Mouse (Mus musculus): ENCODE data around the gene Sorbs1.

Gene Sorbs1

DNA sequence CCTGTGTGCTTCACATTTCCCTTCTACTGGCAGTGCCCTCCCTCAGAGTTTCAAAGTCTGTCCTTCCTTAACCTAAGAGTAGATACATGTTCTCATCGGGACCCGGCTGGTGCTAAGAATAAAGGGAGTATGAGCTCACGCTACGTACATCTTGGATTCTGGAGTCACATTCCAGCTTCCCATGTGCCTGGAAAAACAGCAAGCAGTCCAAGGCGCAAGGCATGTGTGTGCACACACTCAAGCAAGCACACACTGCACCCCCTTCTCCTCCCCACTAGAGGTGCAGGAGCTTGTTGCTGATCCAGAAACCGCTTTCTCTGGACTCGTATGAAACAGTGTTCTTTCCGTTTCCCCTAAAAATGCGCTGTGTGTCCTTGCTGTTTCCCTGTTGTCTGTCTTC, 210.7 kb downstream of the Sorbs1 start:
- DNase-seq (ENCODE audit: low read depth, low spot score) = no peak

DNA sequence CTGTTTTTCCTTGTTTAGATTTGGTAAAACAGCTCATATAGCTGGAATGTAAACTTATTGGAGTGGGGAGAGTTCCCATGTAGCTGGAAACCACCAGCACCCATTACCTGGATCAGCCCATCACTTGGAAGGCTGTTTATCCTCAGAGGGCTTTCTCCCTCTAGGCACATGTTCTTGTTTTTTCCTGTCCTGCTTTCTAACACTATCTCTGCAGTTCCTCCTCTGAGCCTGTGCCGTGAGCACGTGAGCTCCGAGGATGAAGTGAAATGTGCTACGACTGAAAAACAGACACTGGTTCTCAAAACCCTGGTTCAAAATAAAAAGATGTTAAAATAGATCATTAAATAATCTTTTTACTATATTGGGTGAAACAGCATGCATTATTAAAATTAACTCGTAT, 211.1 kb downstream of the Sorbs1 start:
- no peak for DNase-seq (ENCODE audit: low read depth, low spot score)

DNA sequence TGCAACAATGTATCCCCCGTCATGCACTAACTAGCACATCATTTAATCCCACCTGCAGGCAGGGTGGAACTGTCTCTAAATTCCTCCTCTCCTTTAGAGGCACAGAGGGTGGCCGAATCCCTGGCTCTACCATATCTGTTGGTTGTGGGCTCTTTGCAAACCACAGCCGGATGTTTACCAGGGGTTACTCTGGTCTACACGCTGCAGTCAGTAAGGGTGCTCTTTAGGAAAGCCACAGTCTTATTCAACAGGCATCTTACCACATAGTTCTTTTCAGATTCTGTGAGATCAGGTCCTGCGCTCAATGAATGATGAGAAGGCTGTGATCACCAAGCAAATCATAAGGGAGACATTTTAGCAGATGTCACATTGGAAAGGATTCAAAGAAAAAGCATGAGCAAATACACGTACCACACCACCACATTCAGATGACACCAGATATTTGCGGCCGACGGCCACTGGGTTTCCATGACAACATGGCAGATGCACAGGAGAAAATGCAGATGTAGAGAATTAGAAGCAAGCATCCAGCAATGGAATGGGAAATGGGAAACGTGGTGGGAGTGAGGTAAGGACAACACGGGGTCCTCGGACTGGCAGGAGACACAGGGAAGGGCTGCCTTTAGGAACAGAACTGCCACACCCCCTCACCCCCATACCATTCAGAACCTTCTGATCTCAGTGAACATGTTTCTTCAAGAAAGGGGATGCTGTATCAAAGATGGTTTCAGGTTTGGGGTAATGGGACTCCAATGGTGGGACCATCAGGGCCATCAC, 213.4 kb downstream of the Sorbs1 start:
- DNase-seq (ENCODE audit: low read depth, low spot score) = no peak

DNA sequence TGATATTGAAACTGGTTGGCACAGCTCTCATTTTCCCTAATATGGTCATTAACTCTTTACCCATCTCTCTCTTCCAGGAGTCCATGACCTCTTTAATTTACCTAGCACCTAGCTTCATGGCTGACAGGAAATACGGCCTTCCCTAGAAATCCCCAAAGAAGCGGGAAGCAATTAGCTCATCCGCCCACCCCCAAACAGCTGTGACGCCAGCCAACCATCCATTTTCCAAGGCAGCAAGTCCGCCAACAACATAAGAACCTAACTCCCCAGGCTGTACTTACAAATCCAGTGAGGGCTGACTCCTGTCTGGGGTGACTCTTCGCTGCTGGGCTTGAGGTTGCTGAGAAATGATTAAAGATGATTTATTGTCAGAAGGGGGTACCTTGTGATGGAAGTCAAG, 214.4 kb downstream of the Sorbs1 start:
- no peak for DNase-seq (ENCODE audit: low read depth, low spot score)

DNA sequence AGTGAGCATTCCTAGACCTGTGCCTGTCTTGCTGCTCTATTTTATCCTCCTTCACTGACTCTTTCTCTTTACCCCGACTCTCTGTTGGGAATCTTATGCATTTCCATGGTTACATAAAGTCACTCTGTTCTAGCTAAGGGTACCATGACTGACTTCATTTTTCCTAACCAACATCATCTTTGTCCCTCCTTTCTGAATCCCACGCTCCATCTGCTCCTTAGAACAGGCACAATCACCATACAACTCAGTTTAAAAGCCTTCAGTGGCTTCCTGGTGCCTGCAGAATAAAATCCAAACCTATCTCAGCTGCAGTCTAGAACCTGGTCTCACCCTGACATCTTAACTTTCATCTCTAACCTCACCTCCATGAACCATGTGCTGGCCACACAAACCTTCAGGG, 215.0 kb downstream of the Sorbs1 start:
- no peak for DNase-seq (ENCODE audit: low read depth, low spot score)

DNA sequence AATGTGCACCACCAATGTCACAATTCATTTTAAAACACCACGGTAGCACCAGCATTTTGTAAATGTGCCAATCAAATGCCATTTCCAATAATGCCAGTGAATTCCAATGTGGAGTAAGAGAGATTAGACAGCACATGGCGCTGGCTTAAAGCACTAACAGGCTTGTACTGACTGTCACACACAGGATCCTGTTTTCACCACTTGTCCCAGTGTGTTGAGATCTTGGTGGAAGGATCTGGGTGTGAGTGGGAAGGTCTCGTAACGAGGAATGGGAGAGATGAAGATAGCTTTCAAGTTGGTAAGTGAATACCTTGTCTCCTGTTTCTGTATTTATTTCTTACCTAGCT, 215.8 kb downstream of the Sorbs1 start:
- DNase-seq (ENCODE audit: low read depth, low spot score) = no peak

DNA sequence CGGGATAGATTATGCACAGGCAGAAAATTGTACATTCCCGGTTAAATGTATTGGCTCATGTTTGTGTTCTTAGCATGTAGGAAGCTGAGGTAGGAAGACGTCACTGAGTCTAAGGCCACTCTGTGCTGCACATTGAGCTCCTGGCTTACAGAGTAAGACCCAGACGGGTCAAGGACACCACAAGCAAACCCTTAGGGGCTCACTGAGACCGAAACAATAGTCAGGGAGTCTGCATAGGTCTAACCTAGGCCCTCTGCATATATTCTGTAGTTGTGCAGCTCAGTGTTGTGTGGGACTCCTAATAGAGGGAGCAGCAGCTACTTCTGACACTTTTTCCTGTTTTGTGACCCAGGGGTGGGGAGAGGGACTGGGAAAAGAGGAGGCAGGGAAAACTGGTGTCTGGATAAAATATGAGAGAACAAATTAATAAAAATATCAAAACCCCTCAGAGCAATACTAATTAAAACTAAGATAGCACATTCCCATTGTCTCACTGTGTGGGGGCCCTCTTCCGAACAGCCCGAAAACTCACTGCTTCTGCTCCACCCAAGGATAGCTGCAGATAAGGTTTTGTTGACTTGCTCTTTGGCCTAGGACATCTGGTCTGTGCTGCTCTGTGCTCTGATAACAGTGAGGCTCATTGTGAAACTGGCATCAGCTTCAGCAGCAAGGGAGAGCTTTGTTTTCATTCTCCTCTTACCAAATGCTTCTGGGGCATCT, 216.3 kb downstream of the Sorbs1 start:
- DNase-seq (ENCODE audit: low read depth, low spot score) = no peak

DNA sequence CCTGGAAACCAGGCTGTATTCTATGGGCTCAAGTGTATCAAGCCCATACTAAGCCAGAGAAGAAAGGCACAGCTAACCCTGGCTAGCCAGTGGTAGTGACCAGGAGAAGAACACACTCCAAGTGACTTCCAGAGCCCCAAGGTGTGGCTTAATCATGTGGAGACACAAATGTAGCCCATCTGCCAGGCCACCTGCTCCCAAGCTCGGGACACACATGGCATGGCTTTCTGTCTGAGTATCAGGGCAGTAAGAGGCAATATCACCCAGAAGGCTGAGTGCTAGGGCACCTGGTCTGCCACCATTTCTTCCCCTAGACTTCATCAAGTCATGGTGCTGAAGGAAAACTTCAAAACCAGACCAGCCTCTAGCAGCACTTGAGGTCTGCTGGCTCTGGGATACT, 219.3 kb downstream of the Sorbs1 start:
- no peak for DNase-seq (ENCODE audit: low read depth, low spot score)

DNA sequence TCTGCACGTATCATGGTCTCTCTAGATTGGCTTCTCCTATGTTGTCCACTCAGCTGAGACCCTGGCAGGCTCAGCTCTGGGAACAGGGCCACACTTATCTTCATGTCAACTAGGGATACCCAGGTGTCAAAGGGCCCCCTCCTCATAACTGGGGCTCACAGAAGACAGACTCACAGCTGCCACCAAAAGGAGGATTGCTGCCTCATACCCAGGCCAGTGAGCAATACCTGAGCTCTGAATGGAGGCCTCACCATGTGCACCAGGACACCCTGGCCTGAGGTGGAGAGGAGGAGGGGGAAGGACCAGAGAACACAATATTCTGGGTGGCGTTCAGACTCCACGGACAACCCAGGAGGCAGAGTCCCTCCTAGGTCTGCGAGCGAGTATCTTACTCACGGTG, 219.8 kb downstream of the Sorbs1 start:
- DNase-seq (ENCODE audit: low read depth, low spot score) = no peak

DNA sequence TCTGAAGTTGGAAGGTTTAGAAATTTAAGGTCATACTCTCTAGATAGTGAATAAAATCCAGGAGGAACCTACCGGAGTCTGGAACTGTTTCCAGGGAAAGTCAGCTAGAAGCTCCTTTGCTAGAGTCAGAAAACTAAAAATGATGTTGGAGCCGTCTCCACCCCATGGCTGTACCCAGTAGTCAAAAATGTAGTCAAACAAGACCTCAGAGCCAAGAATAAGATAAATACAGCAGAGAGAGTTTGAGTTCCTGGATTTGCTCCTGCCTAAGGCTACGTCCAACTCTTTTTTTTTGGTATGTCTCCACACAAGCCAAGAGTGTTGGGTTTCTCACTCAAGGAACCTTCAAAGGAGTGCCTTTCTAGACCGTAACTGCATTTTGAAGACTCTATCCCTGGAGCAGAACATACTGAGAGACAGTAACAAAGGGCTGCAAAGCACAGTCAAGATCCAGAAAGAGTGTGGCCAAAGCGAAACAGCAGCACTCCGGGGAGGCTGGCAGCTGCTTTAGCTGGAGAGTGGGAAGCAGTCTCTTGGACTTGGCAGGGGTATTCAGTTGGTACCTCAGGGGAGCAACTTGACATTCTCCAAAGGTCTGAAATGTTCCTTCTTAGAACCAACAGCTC, 223.4 kb downstream of the Sorbs1 start:
- no peak for DNase-seq (ENCODE audit: low read depth, low spot score)

DNA sequence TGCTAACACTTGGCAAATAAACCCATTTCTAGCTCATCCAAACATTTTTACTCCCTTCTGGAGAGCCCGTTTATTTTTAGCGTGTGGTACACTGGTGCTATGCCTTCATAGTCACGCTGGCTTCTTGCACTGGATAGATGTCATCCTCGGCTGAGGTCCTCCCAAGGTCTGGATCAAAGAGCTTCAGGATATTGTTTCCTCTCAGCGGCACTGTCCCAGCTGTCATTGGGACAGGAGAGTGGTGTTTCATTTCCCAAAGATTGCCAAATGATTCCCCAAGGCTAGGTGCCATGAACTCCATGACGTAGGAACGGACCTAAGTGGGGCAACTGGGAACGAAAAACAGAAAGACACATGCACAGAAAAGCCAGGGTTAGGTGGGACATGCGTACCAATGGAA, 225.2 kb downstream of the Sorbs1 start:
- no peak for DNase-seq (ENCODE audit: low read depth, low spot score)

DNA sequence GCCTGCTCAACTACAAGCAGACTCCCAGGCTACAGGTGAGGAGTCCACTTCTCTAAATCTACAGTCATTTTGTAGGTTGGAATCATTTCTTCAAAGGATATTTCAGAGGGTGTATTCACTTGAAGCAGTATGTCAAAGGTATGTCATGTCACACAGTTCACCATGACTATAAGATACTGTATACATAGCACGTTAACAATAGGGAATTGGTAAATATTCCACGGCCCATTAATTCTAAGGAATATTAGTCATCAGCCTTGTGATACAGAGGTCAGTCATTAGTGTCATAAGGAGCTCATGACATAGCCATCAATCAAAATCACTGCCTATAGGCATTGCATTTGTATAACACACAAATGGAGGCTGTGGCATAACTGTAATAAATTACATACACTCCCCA, 228.9 kb downstream of the Sorbs1 start:
- DNase-seq (ENCODE audit: low read depth, low spot score) = no peak

DNA sequence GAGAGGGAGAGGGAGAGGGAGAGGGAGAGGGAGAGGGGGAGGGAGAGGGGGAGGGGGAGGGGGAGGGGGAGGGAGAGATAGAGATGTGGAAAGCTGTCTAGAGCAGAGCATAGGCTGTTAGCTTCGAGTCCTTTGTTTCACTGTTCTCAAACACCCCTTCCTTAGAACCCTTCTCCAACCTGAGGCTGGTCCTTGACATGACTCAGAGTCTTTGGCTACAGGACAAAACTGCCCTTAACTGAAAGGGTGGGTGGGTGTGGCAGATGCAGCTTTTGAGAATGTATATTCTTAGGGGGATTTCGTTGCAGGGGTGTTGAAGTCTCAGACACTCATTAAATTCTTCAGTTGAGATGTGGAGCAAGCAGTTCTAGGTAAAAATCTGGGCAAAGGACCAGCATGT, 230.2 kb downstream of the Sorbs1 start:
- DNase-seq (ENCODE audit: low read depth, low spot score) = no peak

DNA sequence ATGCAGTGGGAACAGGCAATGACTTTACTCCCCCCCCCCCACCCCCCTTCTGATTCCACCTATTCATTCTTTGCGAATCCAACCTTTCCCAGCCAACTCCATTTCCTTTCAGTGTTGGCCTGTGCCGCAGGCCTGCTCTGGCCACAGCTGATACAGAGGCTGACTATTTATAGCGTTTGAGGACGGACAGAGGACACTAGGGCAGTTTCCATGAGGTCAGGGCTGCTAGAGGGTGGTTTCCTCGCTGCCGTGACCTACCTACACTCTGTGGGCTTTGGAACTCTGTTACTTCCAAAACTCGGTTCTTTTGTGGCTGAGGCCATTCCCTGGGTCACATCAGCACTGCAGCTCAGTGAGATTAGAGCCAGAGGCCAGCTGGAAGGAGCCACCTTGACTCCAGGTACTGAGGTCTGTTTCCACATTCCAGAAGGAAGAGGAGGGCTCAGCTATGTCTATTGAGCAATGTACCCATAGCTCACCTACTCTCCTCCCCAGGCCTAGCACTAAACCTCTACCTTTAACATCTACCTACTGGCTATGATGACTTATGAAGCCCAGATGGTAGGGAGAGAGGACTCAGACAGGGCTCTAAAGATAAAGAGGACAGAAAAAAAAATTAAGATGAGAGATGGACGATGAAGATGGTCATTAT, 235.1 kb downstream of the Sorbs1 start:
- no peak for DNase-seq (ENCODE audit: low read depth, low spot score)

DNA sequence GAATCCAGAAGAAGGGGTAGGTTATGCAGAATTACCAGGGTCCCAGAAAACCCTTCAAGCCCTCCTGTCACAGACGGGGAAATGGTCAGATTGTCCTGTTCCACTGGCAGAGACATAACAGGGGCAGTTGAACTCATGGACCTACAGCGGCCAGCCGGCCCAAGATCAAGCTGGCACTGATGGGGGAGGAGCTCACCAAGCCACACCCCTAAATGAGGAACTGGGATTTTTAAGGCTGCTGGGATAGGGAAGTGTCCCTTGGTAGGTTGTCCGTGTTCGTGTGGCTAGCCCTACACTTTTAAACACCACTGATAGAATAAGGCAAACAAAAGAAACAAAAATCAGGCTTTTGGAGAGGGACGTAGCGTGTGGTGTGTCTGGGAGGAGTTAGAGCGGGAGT, 236.1 kb downstream of the Sorbs1 start:
- no peak for DNase-seq (ENCODE audit: low read depth, low spot score)

DNA sequence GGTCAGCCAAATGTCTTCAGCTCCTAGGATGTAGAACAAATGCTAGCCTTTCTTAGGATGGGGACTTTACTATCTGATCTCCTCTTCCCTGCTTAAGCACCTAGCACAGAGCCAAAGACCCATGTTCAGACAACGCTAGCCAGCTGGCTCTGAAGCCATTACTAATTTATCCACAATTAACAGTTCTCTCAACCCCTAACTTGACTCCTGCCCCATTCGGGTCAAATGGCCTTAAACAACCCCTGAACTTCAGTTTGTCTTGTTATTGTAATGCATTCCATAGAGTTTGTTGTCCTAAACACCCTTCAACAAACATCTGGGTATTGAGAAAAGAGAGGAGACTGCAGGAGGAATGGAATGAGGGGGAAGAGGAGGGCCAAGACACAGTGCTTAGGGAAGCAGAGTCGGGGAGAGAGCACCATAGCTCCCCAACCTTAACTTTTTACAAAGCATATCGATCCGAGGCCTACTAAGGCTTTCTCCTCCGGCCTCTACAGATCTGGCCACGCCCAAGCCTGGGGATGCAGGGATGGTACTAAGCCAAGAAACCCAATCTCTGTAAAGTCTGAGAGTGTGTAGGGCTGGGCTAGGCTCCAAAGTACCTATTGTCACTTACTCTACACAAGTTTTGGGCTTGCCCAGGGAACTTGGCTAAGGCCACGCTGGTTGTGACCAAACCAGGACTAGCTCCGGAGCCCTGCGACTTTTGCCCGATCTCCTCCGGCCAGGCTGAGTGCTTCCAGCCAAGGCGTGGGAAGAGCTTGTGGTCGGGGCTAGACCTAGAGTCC, 238.0 kb downstream of the Sorbs1 start:
- no peak for DNase-seq (ENCODE audit: low read depth, low spot score)

DNA sequence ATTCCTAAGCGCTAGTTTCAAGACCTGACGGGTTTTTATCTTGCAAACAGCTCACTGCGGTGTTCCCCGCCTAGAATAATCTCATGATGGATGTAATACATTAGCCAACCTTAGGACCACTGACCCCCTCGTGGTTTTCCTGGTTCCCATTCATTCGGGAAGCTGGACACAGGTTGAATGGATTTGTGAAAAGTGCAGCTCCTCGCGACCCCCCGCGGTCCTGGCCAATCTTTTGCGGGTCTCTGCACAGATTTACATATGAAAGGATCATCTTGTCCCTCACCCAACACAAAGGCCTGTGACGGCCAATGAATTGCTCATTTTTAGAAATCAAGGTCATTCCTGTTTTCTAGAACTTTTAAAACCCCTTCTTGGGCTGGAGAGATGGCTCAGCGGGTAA, 240.9 kb downstream of the Sorbs1 start:
- DNase-seq (ENCODE audit: low read depth, low spot score) = no peak

DNA sequence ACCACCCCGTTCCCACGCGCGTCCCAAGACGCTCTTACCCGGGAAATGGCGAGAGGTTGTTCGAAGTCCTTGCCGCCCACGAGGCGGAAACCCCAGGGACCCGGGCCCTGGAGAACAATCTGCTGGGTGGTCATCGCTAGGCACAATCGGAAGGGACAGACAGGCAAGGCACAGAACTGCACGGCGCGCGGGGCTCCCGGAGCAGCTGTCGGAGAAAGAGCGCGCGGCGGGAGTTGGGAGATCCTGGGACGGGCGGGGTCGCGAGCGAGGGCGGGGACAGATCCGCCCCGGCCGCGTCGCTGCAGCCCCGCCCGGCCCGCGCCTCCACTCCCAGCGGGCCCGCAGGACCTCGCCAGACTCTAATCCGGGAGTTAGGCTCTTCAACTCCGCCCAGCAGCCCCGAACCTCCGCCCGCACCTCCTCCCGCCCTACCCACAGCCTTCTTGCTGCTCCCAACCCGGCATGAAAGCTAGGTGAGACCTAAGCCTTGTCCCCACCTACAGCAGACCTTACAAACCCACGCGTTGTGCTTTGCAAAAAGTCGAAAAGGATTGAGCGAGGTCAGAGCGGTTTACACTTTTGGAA, 242.2 kb downstream of the Sorbs1 start, which contains the start of gene Pdlim1:
Pdlim1 (minus strand) TSS at position 535 of the 585 bp plus-strand sequence.
- DNase-seq (ENCODE audit: low read depth, low spot score) = peak; percentile 50

DNA sequence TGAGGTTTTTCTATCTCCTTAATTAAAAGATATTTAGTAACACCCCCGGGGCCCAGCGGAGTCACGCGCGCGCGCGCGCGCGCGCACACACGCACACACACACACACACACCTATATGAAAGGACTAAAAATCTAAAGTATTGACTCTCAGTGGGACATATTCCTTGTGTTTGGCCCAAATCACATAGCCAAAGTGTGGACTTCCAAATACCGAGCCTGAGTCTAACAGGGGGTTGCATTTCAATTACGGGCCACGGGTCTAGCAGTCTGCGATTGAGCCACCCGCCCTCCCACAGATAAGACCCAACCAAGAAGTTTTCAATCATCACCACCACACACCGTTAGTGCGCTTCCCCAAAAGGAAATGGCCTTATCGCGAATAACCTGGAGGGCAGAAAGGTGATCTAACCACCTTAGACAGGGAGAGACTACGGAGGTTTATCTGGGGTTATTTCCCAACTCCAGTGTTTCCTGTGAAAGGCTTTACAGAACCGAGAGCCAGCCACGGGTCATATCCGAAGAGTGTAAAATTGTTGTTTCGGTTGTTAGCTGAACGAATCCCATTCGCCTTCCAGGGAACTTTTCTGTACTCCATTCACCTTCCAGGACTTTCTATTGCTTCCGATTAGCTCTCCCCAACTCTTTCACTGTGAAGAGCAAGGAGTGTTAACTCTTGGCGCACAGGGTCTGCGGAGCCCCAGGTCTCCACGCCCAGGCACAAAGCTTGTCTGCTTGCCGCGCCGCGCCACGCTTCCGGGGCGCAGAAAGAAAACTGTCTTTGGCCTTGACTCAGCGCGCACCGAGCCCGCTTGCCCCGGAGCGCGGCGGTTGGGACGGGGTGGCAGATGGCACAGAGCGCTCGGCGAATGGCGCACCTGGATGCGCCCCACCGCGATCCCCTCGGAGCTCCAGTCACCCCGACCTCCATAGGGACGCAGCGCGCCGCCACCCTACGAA, 242.9 kb downstream of the Sorbs1 start:
- DNase-seq (ENCODE audit: low read depth, low spot score) = peak; percentile 24

DNA sequence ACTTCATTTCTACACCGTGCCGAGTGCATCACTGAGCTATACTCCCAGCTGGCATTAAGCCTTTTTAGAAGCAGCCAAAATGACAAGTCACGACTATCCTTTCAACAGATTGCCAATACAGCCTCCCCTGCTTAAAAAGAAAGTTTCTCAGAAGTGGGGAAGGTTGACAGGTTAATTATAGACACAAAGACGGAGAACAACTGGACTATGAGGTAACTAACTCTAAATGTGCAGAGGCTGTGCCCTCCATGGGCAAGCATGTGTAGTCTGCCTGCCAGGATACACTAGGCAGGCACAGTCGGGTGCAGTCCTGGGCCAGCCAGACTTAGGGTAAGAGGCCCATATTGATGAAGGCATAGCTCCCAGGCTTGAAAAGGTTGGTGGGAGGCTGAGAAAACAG, 244.1 kb downstream of the Sorbs1 start:
- no peak for DNase-seq (ENCODE audit: low read depth, low spot score)

Data from embryo, embryonic 11.5 days (tissue).